Mouse (Mus musculus) cortical plate, adult 2 months (tissue): ENCODE data around the gene Ppa2. TPM values are rescaled to one million over a fixed set of nuclear protein-coding genes. Genes with fewer than 3 reads are reported as not detected.

Source experiments
- H3K27ac ChIP-seq: fragments of 200-500 bp; 2 replicates; pipeline ENCODE4 v1.5.1; 2012; ENCODE audit warnings: low read length, control low read depth, inconsistent platforms; ENCODE audit not compliant: insufficient read depth
- H3K4me1 ChIP-seq: fragments of 200-500 bp; 2 replicates; pipeline ENCODE4 v1.6.1; 2011; ENCODE audit warnings: low read length; ENCODE audit not compliant: control insufficient read depth, insufficient read depth
- H3K4me3 ChIP-seq: fragments of 200-500 bp; 2 replicates; pipeline ENCODE4 v1.5.1; 2011; ENCODE audit warnings: mild to moderate bottlenecking, low read length, control low read depth; ENCODE audit not compliant: insufficient read depth
- CTCF ChIP-seq: fragments of 200-500 bp; IDR thresholded peaks from 2 replicates; pipeline ENCODE4 v1.5.1; 2011; ENCODE audit warnings: mild to moderate bottlenecking, control low read depth, low read length; ENCODE audit not compliant: insufficient read depth; ENCODE audit errors: extremely low read depth
- POLR2A ChIP-seq: fragments of 200-500 bp; IDR thresholded peaks from 2 replicates; pipeline ENCODE4 v1.6.1; 2011; ENCODE audit warnings: mild to moderate bottlenecking, low read length, control low read depth; ENCODE audit not compliant: insufficient read depth; ENCODE audit errors: extremely low read depth
- polyA plus RNA-seq: library from polyadenylated mRNA; depleted of rRNA; stranded (reverse); fragments of >200 nt; gene quantifications from 2 replicates; pipeline ENCODE4 v1.2.3, GENCODE M21; 2012

Gene Ppa2
- polyA plus RNA-seq, 1 experiment: 69.4 TPM

GRCm38 (mm10) chr3:133313491-133314199 is 3.7 kb downstream of the Ppa2 start:
- no peak for TF ChIP-seq POLR2A
- no peak for TF ChIP-seq CTCF
- Histone ChIP-seq H3K4me1 (no peaks in the 10 kb centered on the region), H3K4me3 (no peak overlapping the region), H3K27ac (no peak overlapping the region)

- TF ChIP-seq CTCF (peak; percentile 82), POLR2A (no peak)
- H3K4me1 ChIP-seq: no peaks in the 10 kb centered on the region
- no peak overlapping the region for H3K4me3 ChIP-seq
- no peak overlapping the region for H3K27ac ChIP-seq
Measured at GRCm38 (mm10) chr3:133314475-133314874, 4.6 kb downstream of the Ppa2 start.

- TF ChIP-seq CTCF (no peak), POLR2A (no peak)
- H3K27ac ChIP-seq: no peak overlapping the region
- H3K4me3 ChIP-seq: no peak overlapping the region
- no peaks in the 10 kb centered on the region for H3K4me1 ChIP-seq
Measured at GRCm38 (mm10) chr3:133315011-133315410, 5.1 kb downstream of the Ppa2 start.

- no peak for TF ChIP-seq CTCF
- TF ChIP-seq POLR2A: no peak
- Histone ChIP-seq H3K4me1 (no peaks in the 10 kb centered on the region), H3K27ac (no peak overlapping the region), H3K4me3 (no peak overlapping the region)
Measured at GRCm38 (mm10) chr3:133315647-133316046, 5.7 kb downstream of the Ppa2 start.

GRCm38 (mm10) chr3:133317845-133318244 is 7.9 kb downstream of the Ppa2 start:
- Histone ChIP-seq H3K4me3 (no peak overlapping the region), H3K4me1 (no peaks in the 10 kb centered on the region), H3K27ac (no peak overlapping the region)
- TF ChIP-seq CTCF: no peak
- TF ChIP-seq POLR2A: no peak

GRCm38 (mm10) chr3:133318596-133318995 is 8.7 kb downstream of the Ppa2 start:
- H3K27ac ChIP-seq: no peak overlapping the region
- H3K4me3 ChIP-seq: no peak overlapping the region
- no peaks in the 10 kb centered on the region for H3K4me1 ChIP-seq
- TF ChIP-seq POLR2A: no peak
- no peak for TF ChIP-seq CTCF

GRCm38 (mm10) chr3:133319795-133320194 is 9.9 kb downstream of the Ppa2 start:
- no peaks in the 10 kb centered on the region for H3K4me1 ChIP-seq
- no peak overlapping the region for H3K27ac ChIP-seq
- TF ChIP-seq CTCF (no peak), POLR2A (no peak)
- H3K4me3 ChIP-seq: no peak overlapping the region

GRCm38 (mm10) chr3:133320313-133320712 is 10.4 kb downstream of the Ppa2 start:
- H3K27ac ChIP-seq: no peak overlapping the region
- H3K4me1 ChIP-seq: no peaks in the 10 kb centered on the region
- H3K4me3 ChIP-seq: no peak overlapping the region
- TF ChIP-seq CTCF: no peak

- Histone ChIP-seq H3K27ac (no peak overlapping the region), H3K4me3 (no peak overlapping the region), H3K4me1 (no peaks in the 10 kb centered on the region)
- TF ChIP-seq CTCF: no peak
- TF ChIP-seq POLR2A: no peak
Measured at GRCm38 (mm10) chr3:133321928-133322327, 12.0 kb downstream of the Ppa2 start.

GRCm38 (mm10) chr3:133322552-133322951 is 12.6 kb downstream of the Ppa2 start:
- TF ChIP-seq CTCF (0 out of 2 replicates have a peak, but pooled peaks have one; percentile 21), POLR2A (no peak)
- Histone ChIP-seq H3K27ac (no peak overlapping the region), H3K4me3 (no peak overlapping the region), H3K4me1 (no peaks in the 10 kb centered on the region)

GRCm38 (mm10) chr3:133325135-133325534 is 15.2 kb downstream of the Ppa2 start:
- Histone ChIP-seq H3K4me1 (no peaks in the 10 kb centered on the region), H3K27ac (no peak overlapping the region), H3K4me3 (no peak overlapping the region)
- TF ChIP-seq POLR2A (no peak), CTCF (no peak)
